Mouse (Mus musculus): ENCODE measurements around the gene Wdr70.

GRCm38 (mm10) chr15:7888617-7889361, 210.2 kb downstream of the Wdr70 start:
- TF ChIP-seq POLR2A (IDR thresholded peaks at IDR 0.05; ENCODE audit: low read depth, low read length) (no peak), CTCF (conservative IDR thresholded peaks at IDR 0.05; ENCODE audit: insufficient read depth, insufficient read length, low read depth, low read length) (no peak)
